Mouse (Mus musculus): ENCODE measurements around the gene Hist1h2bg. TPM values are rescaled to one million over a fixed set of nuclear protein-coding genes. Genes with fewer than 3 reads are reported as not detected.

The Hist1h2bg gene
- polyA plus RNA-seq, 1 experiment from 2014 or later = 3.8 TPM

Small RNAs within 50 kb of the gene (microRNA-seq; reads per million reads assigned to microRNA genes)
- 0 reads per million in 2 experiments for gene Gm44297
- gene Gm44359 = 0 reads per million in 2 experiments
- 0 reads per million in 2 experiments for gene Gm44394

Other genes with a start within 250 kb of the Hist1h2bg start
- gene Zfp322a, start 202.2 kb upstream of the Hist1h2bg start, polyA plus RNA-seq (2015; fragmentation: Nextera tagmentation; extraction: Ambion mirVana) = 18.7 and 18.8 TPM in 2 replicates
- gene Abt1, start 147.5 kb upstream of the Hist1h2bg start, polyA plus RNA-seq (2015; fragmentation: Nextera tagmentation; extraction: Ambion mirVana) = 8.7 and 9.1 TPM in 2 replicates
- not detected in 2 replicates for gene Btn1a1, start 105.5 kb upstream of the Hist1h2bg start, polyA plus RNA-seq (2015; fragmentation: Nextera tagmentation; extraction: Ambion mirVana)
- gene Btn2a2, start 82.5 kb upstream of the Hist1h2bg start, polyA plus RNA-seq (2015; fragmentation: Nextera tagmentation; extraction: Ambion mirVana) = 0.07 TPM in 1 of 2 replicates, not detected in the other
- 38.5 and 44.1 TPM in 2 replicates for gene Hist1h4h, start 40.3 kb upstream of the Hist1h2bg start, polyA plus RNA-seq (2015; fragmentation: Nextera tagmentation; extraction: Ambion mirVana)
- gene Hist1h2af, start 37.5 kb upstream of the Hist1h2bg start, polyA plus RNA-seq (2015; fragmentation: Nextera tagmentation; extraction: Ambion mirVana) = 1.8 and 3.4 TPM in 2 replicates
- gene Hist1h3g, start 36.0 kb upstream of the Hist1h2bg start, polyA plus RNA-seq (2015; fragmentation: Nextera tagmentation; extraction: Ambion mirVana) = 1.00 and 1.2 TPM in 2 replicates
- 0.44 and 0.72 TPM in 2 replicates for gene Hist1h2bh, start 28.0 kb upstream of the Hist1h2bg start, polyA plus RNA-seq (2015; fragmentation: Nextera tagmentation; extraction: Ambion mirVana)
- gene Hist1h3f, start 27.3 kb upstream of the Hist1h2bg start, polyA plus RNA-seq (2015; fragmentation: Nextera tagmentation; extraction: Ambion mirVana) = 0.50 and 0.59 TPM in 2 replicates
- gene Hist1h4f, start 19.7 kb upstream of the Hist1h2bg start, polyA plus RNA-seq (2015; fragmentation: Nextera tagmentation; extraction: Ambion mirVana) = 0.80 TPM in 1 of 2 replicates, not detected in the other
- gene Hist1h1d, start 18.1 kb upstream of the Hist1h2bg start, polyA plus RNA-seq (2015; fragmentation: Nextera tagmentation; extraction: Ambion mirVana) = 0.58 and 0.85 TPM in 2 replicates
- 2.3 and 2.8 TPM in 2 replicates for gene Hist1h3e, start 9.0 kb upstream of the Hist1h2bg start, polyA plus RNA-seq (2015; fragmentation: Nextera tagmentation; extraction: Ambion mirVana)
- gene Hist1h2ae, start 176 bp upstream of the Hist1h2bg start, polyA plus RNA-seq (2015; fragmentation: Nextera tagmentation; extraction: Ambion mirVana) = 20.1 and 21.8 TPM in 2 replicates
- gene Hist1h2bf, start 2.8 kb downstream of the Hist1h2bg start, polyA plus RNA-seq (2015; fragmentation: Nextera tagmentation; extraction: Ambion mirVana) = 1.8 and 2.3 TPM in 2 replicates
- 0.91 TPM in 2 replicates for gene Hist1h2ad, start 3.0 kb downstream of the Hist1h2bg start, polyA plus RNA-seq (2015; fragmentation: Nextera tagmentation; extraction: Ambion mirVana)
- gene Hist1h3d, start 4.4 kb downstream of the Hist1h2bg start, polyA plus RNA-seq (2015; fragmentation: Nextera tagmentation; extraction: Ambion mirVana) = 4.4 and 4.9 TPM in 2 replicates
- gene Hist1h4d, start 10.2 kb downstream of the Hist1h2bg start, polyA plus RNA-seq (2015; fragmentation: Nextera tagmentation; extraction: Ambion mirVana) = 25.5 and 29.4 TPM in 2 replicates
- gene Hist1h2be, start 49.7 kb downstream of the Hist1h2bg start, polyA plus RNA-seq (2015; fragmentation: Nextera tagmentation; extraction: Ambion mirVana) = 4.5 and 5.7 TPM in 2 replicates
- 12.7 and 15.0 TPM in 2 replicates for gene Hist1h1e, start 51.2 kb downstream of the Hist1h2bg start, polyA plus RNA-seq (2015; fragmentation: Nextera tagmentation; extraction: Ambion mirVana)
- 0.88 and 1.4 TPM in 2 replicates for gene Hist1h2ac, start 112.6 kb downstream of the Hist1h2bg start, polyA plus RNA-seq (2015; fragmentation: Nextera tagmentation; extraction: Ambion mirVana)
- 186 and 234 TPM in 2 replicates for gene Hist1h2bc, start 112.8 kb downstream of the Hist1h2bg start, polyA plus RNA-seq (2015; fragmentation: Nextera tagmentation; extraction: Ambion mirVana)
- not detected in 2 replicates for gene Hist1h1t, start 124.4 kb downstream of the Hist1h2bg start, polyA plus RNA-seq (2015; fragmentation: Nextera tagmentation; extraction: Ambion mirVana)
- gene Hist1h4c, start 127.1 kb downstream of the Hist1h2bg start, polyA plus RNA-seq (2015; fragmentation: Nextera tagmentation; extraction: Ambion mirVana) = 1.3 and 2.7 TPM in 2 replicates
- gene Hfe, start 139.5 kb downstream of the Hist1h2bg start, polyA plus RNA-seq (2015; fragmentation: Nextera tagmentation; extraction: Ambion mirVana) = 9.6 and 16.8 TPM in 2 replicates
- gene Hist1h1c, start 167.4 kb downstream of the Hist1h2bg start, polyA plus RNA-seq (2015; fragmentation: Nextera tagmentation; extraction: Ambion mirVana) = 191 and 322 TPM in 2 replicates
- gene Hist1h3c, start 174.2 kb downstream of the Hist1h2bg start, polyA plus RNA-seq (2015; fragmentation: Nextera tagmentation; extraction: Ambion mirVana) = 0.67 and 1.1 TPM in 2 replicates
- gene Hist1h2bb, start 175.3 kb downstream of the Hist1h2bg start, polyA plus RNA-seq (2015; fragmentation: Nextera tagmentation; extraction: Ambion mirVana) = 0.82 and 1.4 TPM in 2 replicates
- 10.2 and 10.4 TPM in 2 replicates for gene Hist1h2ab, start 179.7 kb downstream of the Hist1h2bg start, polyA plus RNA-seq (2015; fragmentation: Nextera tagmentation; extraction: Ambion mirVana)
- 2.4 and 4.3 TPM in 2 replicates for gene Hist1h3b, start 180.9 kb downstream of the Hist1h2bg start, polyA plus RNA-seq (2015; fragmentation: Nextera tagmentation; extraction: Ambion mirVana)
- gene Hist1h4b, start 185.6 kb downstream of the Hist1h2bg start, polyA plus RNA-seq (2015; fragmentation: Nextera tagmentation; extraction: Ambion mirVana) = 0.83 TPM in 1 of 2 replicates, not detected in the other
- 0.61 and 1.1 TPM in 2 replicates for gene Hist1h4a, start 189.8 kb downstream of the Hist1h2bg start, polyA plus RNA-seq (2015; fragmentation: Nextera tagmentation; extraction: Ambion mirVana)
- gene Hist1h3a, start 191.0 kb downstream of the Hist1h2bg start, polyA plus RNA-seq (2015; fragmentation: Nextera tagmentation; extraction: Ambion mirVana) = 0.85 and 1.7 TPM in 2 replicates
- 1.2 and 2.0 TPM in 2 replicates for gene Hist1h1a, start 192.3 kb downstream of the Hist1h2bg start, polyA plus RNA-seq (2015; fragmentation: Nextera tagmentation; extraction: Ambion mirVana)
- gene Trim38, start 198.5 kb downstream of the Hist1h2bg start, polyA plus RNA-seq (2015; fragmentation: Nextera tagmentation; extraction: Ambion mirVana) = 0.34 and 0.38 TPM in 2 replicates
- gene Slc17a2, start 235.6 kb downstream of the Hist1h2bg start, polyA plus RNA-seq (2015; fragmentation: Nextera tagmentation; extraction: Ambion mirVana) = not detected in 2 replicates

Data from skeletal muscle tissue, postnatal 0 days (tissue).